Mouse (Mus musculus): ENCODE measurements around the gene Dnah8. TPM values are rescaled to one million over a fixed set of nuclear protein-coding genes. Genes with fewer than 3 reads are reported as not detected.

Dnah8 gene
- polyA plus RNA-seq, 1 experiment from 2014 or later: 1.4 TPM

DNA sequence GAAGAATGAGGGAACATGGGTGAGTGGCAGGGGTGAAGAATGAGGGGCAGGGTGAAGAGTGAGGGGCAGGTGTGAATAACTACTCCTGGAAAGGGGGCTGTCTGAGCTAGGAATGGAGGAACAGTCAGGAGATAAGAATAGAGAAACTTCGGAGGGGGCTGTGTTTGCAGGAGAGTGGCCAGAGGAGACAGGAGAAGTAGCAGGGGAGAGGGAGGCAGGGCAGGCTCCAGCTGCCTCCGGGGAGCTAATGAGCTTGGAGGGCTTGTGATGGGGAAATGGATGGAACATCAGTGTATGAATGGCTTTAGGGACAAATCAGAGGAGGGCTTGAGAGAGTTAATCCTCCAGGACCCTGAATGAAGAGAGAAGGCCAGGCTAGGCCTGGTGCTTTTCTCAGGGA is 272.9 kb downstream of the Dnah8 start:
- Histone ChIP-seq H3K4me2 (replicated peaks) (no peak overlapping the region), H3K4me1 (peaks cover 10% of the 10 kb centered on the region; the same call in 1 of the 2 replicates), H3K9ac (no peak overlapping the region), H3K27me3 (peaks cover 22% of the 10 kb centered on the region), H3K27ac (no peak overlapping the region), H3K36me3 (no peaks in the 10 kb centered on the region), H3K9me3 (no peaks in the 10 kb centered on the region), H3K4me3 (no peak overlapping the region)
- no peak for ATAC-seq (ENCODE audit: insufficient number of reproducible peaks, insufficient read depth, low FRiP score, low TSS enrichment)
- WGBS: 30% methylated on average over 2 of the region's 2 CpGs

DNA sequence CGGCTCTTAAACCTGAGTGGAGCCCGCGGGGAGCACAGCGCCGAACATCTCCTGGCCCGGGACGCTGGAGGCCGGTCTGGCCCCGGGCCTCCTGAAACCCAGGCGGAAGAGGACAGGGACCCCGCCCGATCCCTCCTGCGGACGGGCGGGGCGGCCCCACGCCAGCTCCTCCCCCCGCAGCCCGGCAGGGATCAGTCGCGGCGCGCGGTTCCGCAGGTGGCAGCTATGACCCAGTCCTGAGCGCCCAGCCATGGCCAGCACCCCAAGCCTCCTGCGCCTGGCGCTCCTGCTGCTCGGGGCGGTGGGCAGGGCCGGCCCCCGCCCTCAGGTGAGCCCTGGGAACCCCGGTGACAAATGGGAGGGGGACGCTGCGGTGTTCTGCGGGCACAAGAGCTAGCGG is 277.5 kb downstream of the Dnah8 start, which contains the start of gene Glp1r:
Gene Glp1r, plus strand, starts transcription at position 191 of the 400 bp plus-strand sequence.
- H3K4me2 ChIP-seq (replicated peaks): peak within 1 kb of the TSS; percentile 91
- ATAC-seq (ENCODE audit: insufficient number of reproducible peaks, insufficient read depth, low FRiP score, low TSS enrichment): no peak
- H3K4me1 ChIP-seq: 0 out of 2 replicates have a peak, but pooled peaks cover 4% of the 10 kb centered on the region
- no peaks in the 10 kb centered on the region for H3K36me3 ChIP-seq
- no peak within 1 kb of the TSS for H3K27ac ChIP-seq
- no peaks in the 10 kb centered on the region for H3K9me3 ChIP-seq
- peak within 1 kb of the TSS; percentile 42 for H3K4me3 ChIP-seq
- peak within 1 kb of the TSS; percentile 27; the same call in 1 of the 2 replicates for H3K9ac ChIP-seq
- peaks cover 43% of the 10 kb centered on the region for H3K27me3 ChIP-seq
- WGBS: 2% methylated on average over 35 of the region's 37 CpGs

DNA sequence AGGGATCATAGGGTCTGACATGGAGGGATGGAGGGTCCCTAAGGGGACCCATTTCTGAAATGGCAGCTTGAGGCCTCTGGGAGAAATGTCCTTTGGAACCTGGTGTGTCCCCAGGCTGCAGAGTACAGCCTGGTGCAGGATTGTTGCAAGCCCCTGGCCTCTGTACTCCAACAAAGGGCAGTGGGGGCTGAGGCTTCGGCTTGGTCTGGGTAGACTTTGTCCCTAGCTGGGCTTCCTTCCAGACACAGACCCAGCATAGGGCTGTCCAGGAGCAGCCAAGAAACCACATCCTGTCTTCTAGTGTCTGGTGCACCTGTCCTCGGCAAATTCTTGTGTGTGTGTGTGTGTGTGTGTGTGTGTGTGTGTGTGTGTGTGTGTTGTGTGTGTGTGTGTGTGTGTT is 279.9 kb downstream of the Dnah8 start:
- 74% methylated on average over 2 of the region's 2 CpGs for WGBS
- ATAC-seq (ENCODE audit: insufficient number of reproducible peaks, insufficient read depth, low FRiP score, low TSS enrichment): no peak
- H3K4me2 ChIP-seq (replicated peaks): no peak overlapping the region
- no peak overlapping the region for H3K27ac ChIP-seq
- no peaks in the 10 kb centered on the region for H3K36me3 ChIP-seq
- H3K4me3 ChIP-seq: no peak overlapping the region
- H3K9me3 ChIP-seq: no peaks in the 10 kb centered on the region
- H3K4me1 ChIP-seq: 0 out of 2 replicates have a peak, but pooled peaks cover 4% of the 10 kb centered on the region
- no peak overlapping the region for H3K9ac ChIP-seq
- H3K27me3 ChIP-seq: peaks cover 43% of the 10 kb centered on the region

DNA sequence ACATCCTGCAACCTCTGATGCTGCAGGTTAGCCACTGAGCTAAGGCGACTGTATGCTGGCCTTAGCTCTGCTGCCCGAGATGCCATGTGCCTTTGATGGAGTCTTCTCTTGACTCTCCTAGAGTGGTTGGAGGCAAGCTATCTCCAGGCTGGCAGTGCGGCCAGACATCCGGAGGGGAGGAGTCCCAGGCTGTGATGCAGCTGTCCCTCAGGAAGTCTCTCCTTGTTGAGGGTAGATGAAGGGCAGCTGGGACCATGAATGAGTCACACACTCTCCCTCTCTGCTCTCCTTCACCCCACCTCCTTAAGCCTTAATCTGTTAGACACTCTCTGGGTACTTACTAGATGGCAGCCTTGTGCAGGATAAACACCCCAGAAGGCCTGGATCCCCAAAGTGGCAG is 283.4 kb downstream of the Dnah8 start:
- Histone ChIP-seq H3K9ac (no peak overlapping the region), H3K4me1 (no peaks in the 10 kb centered on the region), H3K36me3 (no peaks in the 10 kb centered on the region), H3K9me3 (no peaks in the 10 kb centered on the region), H3K4me3 (no peak overlapping the region), H3K4me2 (replicated peaks) (no peak overlapping the region), H3K27me3 (peaks cover 16% of the 10 kb centered on the region), H3K27ac (no peak overlapping the region)
- WGBS: 68% methylated on average over 4 of the region's 4 CpGs
- ATAC-seq (ENCODE audit: insufficient number of reproducible peaks, insufficient read depth, low FRiP score, low TSS enrichment): no peak

DNA sequence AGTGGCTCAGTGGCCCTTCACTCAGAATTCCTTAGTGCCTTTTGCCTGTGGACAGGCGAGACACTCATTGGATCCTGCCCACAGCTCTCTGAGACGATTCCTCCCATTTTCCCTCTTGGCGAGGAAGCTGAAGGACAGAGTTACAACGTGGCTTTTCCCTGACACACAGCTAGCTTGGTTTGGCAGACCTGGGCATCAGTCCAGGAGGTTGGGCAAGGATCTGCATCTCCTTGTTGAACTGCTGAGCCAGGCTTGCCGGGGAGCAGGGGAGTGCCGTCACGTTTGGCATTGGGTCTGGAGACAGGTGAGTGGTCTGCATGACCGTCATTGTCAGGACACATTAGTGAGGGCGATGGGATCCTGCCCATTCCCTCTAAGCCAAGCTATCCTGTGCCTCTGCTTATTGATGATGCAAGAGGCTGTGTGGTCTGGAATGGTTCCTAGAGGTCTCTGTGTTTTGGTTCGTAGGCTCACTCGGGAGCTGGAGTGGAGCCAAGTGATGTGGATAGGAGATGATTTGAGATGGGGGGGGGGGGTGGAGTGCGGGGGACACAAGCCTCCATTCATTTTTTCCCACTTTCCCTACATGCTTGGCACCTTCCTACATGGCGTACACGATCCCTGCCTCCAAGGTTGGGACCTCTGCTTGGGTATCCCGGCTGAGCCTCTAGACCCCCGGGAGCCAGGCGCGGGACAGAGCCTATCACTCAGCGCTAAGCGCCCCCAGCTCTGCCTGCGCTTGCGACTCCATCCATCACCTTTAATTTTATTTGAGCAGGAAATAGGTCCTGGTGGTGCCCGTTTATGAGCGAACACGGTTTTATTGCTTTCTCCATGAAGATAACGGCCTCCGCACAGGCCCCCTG is 286.9 kb downstream of the Dnah8 start:
- Histone ChIP-seq H3K9ac (no peak overlapping the region), H3K36me3 (no peaks in the 10 kb centered on the region), H3K27me3 (no peaks in the 10 kb centered on the region), H3K4me1 (no peaks in the 10 kb centered on the region), H3K9me3 (no peaks in the 10 kb centered on the region), H3K4me2 (replicated peaks) (no peak overlapping the region), H3K27ac (no peak overlapping the region), H3K4me3 (no peak overlapping the region)
- no peak for ATAC-seq (ENCODE audit: insufficient number of reproducible peaks, insufficient read depth, low FRiP score, low TSS enrichment)
- WGBS: 80% methylated on average over 27 of the region's 27 CpGs

DNA sequence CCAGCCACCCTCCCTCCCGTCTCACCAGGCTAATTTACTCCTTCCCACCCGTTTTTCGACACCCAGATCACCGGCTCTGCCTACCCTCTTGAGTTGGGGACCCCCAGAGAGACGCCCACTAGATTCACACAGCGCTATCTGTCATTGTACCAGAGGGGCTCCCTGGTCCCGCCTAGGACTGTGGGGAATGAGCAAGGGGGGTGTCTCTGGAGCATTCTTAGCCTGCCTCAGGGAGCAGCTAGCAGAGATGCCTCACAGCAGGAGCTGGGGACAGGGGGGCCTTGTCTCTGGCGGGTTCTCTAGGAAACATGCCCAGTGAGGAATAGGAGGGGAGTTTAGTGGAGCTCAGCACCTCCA is 287.6 kb downstream of the Dnah8 start:
- Histone ChIP-seq H3K4me2 (replicated peaks) (no peak overlapping the region), H3K9me3 (no peaks in the 10 kb centered on the region), H3K27me3 (no peaks in the 10 kb centered on the region), H3K9ac (no peak overlapping the region), H3K27ac (no peak overlapping the region), H3K4me3 (no peak overlapping the region), H3K36me3 (no peaks in the 10 kb centered on the region), H3K4me1 (no peaks in the 10 kb centered on the region)
- no peak for ATAC-seq (ENCODE audit: insufficient number of reproducible peaks, insufficient read depth, low FRiP score, low TSS enrichment)
- WGBS: 65% methylated on average over 8 of the region's 8 CpGs

DNA sequence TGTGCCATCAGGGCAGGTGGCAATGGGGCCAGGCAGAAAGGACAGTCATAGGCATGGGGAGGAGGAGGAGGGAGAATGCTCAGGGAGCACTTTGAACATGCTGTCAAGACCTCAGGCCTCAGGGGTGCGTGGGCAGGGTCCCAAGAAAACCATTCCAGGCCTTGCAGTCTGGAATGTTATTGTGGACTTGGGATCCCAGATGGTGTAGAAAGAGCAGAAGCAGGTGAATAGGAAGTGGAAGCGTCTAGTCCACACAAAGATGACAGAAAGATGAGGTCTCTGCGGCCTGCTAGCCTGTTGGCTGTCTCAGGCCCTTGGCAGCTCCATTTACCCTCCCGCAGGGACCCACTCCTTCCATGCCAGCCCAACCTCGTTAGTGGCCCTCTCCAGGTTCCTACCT is 288.4 kb downstream of the Dnah8 start:
- H3K27ac ChIP-seq: no peak overlapping the region
- H3K9me3 ChIP-seq: no peaks in the 10 kb centered on the region
- no peaks in the 10 kb centered on the region for H3K27me3 ChIP-seq
- no peak overlapping the region for H3K4me2 ChIP-seq (replicated peaks)
- H3K9ac ChIP-seq: no peak overlapping the region
- H3K4me1 ChIP-seq: no peaks in the 10 kb centered on the region
- no peak overlapping the region for H3K4me3 ChIP-seq
- no peak for ATAC-seq (ENCODE audit: insufficient number of reproducible peaks, insufficient read depth, low FRiP score, low TSS enrichment)
- 81% methylated on average over 5 of the region's 5 CpGs for whole genome bisulfite sequencing
- no peaks in the 10 kb centered on the region for H3K36me3 ChIP-seq

DNA sequence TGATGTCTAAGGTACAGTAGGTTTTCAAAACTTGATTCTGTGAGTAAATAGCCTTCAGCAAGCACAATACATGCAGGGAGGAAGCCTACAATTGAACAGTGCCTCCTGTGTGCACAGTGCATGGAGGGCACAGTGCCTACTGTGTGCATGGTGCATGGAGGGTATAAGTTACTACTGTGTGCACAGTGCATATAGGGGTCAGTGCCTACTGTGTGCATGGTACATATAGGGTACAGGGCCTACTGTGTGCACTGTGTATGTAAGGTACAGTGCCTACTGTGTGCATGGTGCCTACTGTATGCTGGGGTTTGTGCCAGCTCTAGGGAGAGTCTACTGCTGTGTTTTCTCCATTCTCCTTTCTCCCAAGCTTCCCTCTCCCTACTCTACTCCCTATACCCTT is 290.1 kb downstream of the Dnah8 start:
- Histone ChIP-seq H3K9me3 (no peaks in the 10 kb centered on the region), H3K4me2 (replicated peaks) (no peak overlapping the region), H3K27me3 (no peaks in the 10 kb centered on the region), H3K4me3 (no peak overlapping the region), H3K27ac (no peak overlapping the region), H3K4me1 (no peaks in the 10 kb centered on the region), H3K9ac (no peak overlapping the region), H3K36me3 (no peaks in the 10 kb centered on the region)
- no peak for ATAC-seq (ENCODE audit: insufficient number of reproducible peaks, insufficient read depth, low FRiP score, low TSS enrichment)

DNA sequence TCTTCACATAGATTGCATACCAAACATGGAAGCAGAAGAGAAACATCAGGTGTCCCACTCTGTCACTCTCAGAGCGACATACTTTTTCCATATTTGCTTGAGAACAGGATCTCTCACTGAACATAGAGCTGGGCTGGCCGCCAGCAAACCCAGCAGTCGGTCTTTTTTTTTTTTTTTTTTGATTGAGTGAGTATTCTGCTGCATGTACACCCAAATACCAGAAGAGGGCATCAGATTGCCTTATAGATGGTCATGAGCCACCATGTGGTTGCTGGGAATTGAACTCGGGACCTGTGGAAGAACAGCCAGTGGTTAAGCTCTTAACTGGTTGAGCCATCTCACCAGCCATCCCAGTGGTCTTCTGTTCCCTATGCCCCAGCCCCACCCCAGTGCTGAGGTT is 299.4 kb downstream of the Dnah8 start:
- no peak for ATAC-seq (ENCODE audit: insufficient number of reproducible peaks, insufficient read depth, low FRiP score, low TSS enrichment)
- no peak overlapping the region for H3K9ac ChIP-seq
- no peak overlapping the region for H3K27ac ChIP-seq
- H3K4me1 ChIP-seq: no peaks in the 10 kb centered on the region
- H3K4me2 ChIP-seq (replicated peaks): no peak overlapping the region
- no peaks in the 10 kb centered on the region for H3K9me3 ChIP-seq
- H3K36me3 ChIP-seq: no peaks in the 10 kb centered on the region
- no peaks in the 10 kb centered on the region for H3K27me3 ChIP-seq
- H3K4me3 ChIP-seq: no peak overlapping the region
- 72% methylated on average over 4 of the region's 4 CpGs for WGBS

Other genes with a start within 250 kb of the Dnah8 start
- gene Btbd9, start 47.9 kb upstream of the Dnah8 start, polyA plus RNA-seq (2016; fragmentation: Nextera tagmentation; extraction: Ambion mirVana): 71.6 and 78.9 TPM in 2 replicates
- 215 and 218 TPM in 2 replicates for gene Glo1, start 2.5 kb downstream of the Dnah8 start, polyA plus RNA-seq (2016; fragmentation: Nextera tagmentation; extraction: Ambion mirVana)